Mouse (Mus musculus): ENCODE results near the gene Rnf20. TPM values are rescaled to one million over a fixed set of nuclear protein-coding genes. Genes with fewer than 3 reads are reported as not detected.
"Not testable (repeated sequence)": the region's sequence is repeated elsewhere in the genome, so short reads cannot be mapped to it uniquely, and the experiment has no call there.

Rnf20 gene
- total RNA-seq (2021), result 10 to 100 TPM; 27.7 to 28.6 TPM
- long read RNA-seq, experiment 1, full-length matches to known transcripts, result 18 of 24 reads
- long read RNA-seq, experiment 1, partial matches to known transcripts, result 4 of 24 reads
- long read RNA-seq, experiment 1, other reads (novel, unspliced or antisense), result 2 of 24 reads
- long read RNA-seq, experiment 2, full-length matches to known transcripts, result 10 of 17 reads
- long read RNA-seq, experiment 2, partial matches to known transcripts, result 5 of 17 reads
- long read RNA-seq, experiment 2, other reads (novel, unspliced or antisense), result 2 of 17 reads

GRCm38 (mm10) chr4:49631319-49632138 is at the start of gene Rnf20:
Gene Rnf20 (plus strand): TSS chr4:49632006.
- intact Hi-C loops (cut with DNase I; ENCODE audit: low total_unique reads), result no loop called here
- peak; percentile 95 for DNase-seq

GRCm38 (mm10) chr4:49583965-49584831 is 47.6 kb upstream of the Rnf20 start:
- intact Hi-C loops (cut with DNase I; ENCODE audit: low total_unique reads), result no loop called here
- no peak for DNase-seq

- intact Hi-C loops (cut with DNase I; ENCODE audit: low total_unique reads), result no loop called here
- no peak for DNase-seq
Measured at GRCm38 (mm10) chr4:49585524-49586101, 46.2 kb upstream of the Rnf20 start.

GRCm38 (mm10) chr4:49586811-49587210 is 45.0 kb upstream of the Rnf20 start:
- intact Hi-C loops (cut with DNase I; ENCODE audit: low total_unique reads), result no loop called here
- peak; percentile 70 for DNase-seq

- DNase-seq, result no peak
- intact Hi-C loops (cut with DNase I; ENCODE audit: low total_unique reads), result no loop called here
Measured at GRCm38 (mm10) chr4:49590152-49590551, 41.7 kb upstream of the Rnf20 start.

GRCm38 (mm10) chr4:49596846-49597182 is 35.0 kb upstream of the Rnf20 start:
- DNase-seq, result no peak
- intact Hi-C loops (cut with DNase I; ENCODE audit: low total_unique reads), result no loop called here

GRCm38 (mm10) chr4:49597183-49598100 is 34.4 kb upstream of the Rnf20 start, which contains the start of gene Tmem246:
Gene Tmem246 (minus strand): TSS chr4:49597876.
- intact Hi-C loops (cut with DNase I; ENCODE audit: low total_unique reads), result no loop called here

GRCm38 (mm10) chr4:49603161-49603560 is 28.6 kb upstream of the Rnf20 start:
- intact Hi-C loops (cut with DNase I; ENCODE audit: low total_unique reads), result no loop called here
- DNase-seq, result no peak

More at GRCm38 (mm10) chr4:49597183-49598100, 34.4 kb upstream of the Rnf20 start, which contains the start of gene Tmem246:
- peak; percentile 73 for DNase-seq

- intact Hi-C loops (cut with DNase I; ENCODE audit: low total_unique reads), result no loop called here
- no peak for DNase-seq
Measured at GRCm38 (mm10) chr4:49604016-49604546, 27.7 kb upstream of the Rnf20 start.

GRCm38 (mm10) chr4:49604616-49605015 is 27.2 kb upstream of the Rnf20 start:
- DNase-seq, result no peak
- intact Hi-C loops (cut with DNase I; ENCODE audit: low total_unique reads), result no loop called here

GRCm38 (mm10) chr4:49605459-49605858 is 26.3 kb upstream of the Rnf20 start:
- intact Hi-C loops (cut with DNase I; ENCODE audit: low total_unique reads), result no loop called here
- DNase-seq, result no peak

GRCm38 (mm10) chr4:49616924-49617323 is 14.9 kb upstream of the Rnf20 start:
- no peak for DNase-seq
- intact Hi-C loops (cut with DNase I; ENCODE audit: low total_unique reads), result no loop called here

GRCm38 (mm10) chr4:49619861-49620260 is 11.9 kb upstream of the Rnf20 start:
- intact Hi-C loops (cut with DNase I; ENCODE audit: low total_unique reads); DNase-seq: not testable (repeated sequence)

- intact Hi-C loops (cut with DNase I; ENCODE audit: low total_unique reads), result no loop called here
- no peak for DNase-seq
Measured at GRCm38 (mm10) chr4:49622272-49622671, 9.5 kb upstream of the Rnf20 start.

GRCm38 (mm10) chr4:49623916-49624315 is 7.9 kb upstream of the Rnf20 start:
- DNase-seq, result no peak
- intact Hi-C loops (cut with DNase I; ENCODE audit: low total_unique reads), result no loop called here

GRCm38 (mm10) chr4:49624969-49625368 is 6.8 kb upstream of the Rnf20 start:
- DNase-seq; intact Hi-C loops (cut with DNase I; ENCODE audit: low total_unique reads): not testable (repeated sequence)

GRCm38 (mm10) chr4:49626973-49627372 is 4.8 kb upstream of the Rnf20 start:
- peak; percentile 57 for DNase-seq
- intact Hi-C loops (cut with DNase I; ENCODE audit: low total_unique reads), result loop anchor here (2.0 kb wide), 1 partner anchor 60 kb away; no protein-coding TSS in a partner anchor

- intact Hi-C loops (cut with DNase I; ENCODE audit: low total_unique reads), result no loop called here
- no peak for DNase-seq
Measured at GRCm38 (mm10) chr4:49628941-49629340, 2.9 kb upstream of the Rnf20 start.

All from gastrocnemius, postnatal 14 days (tissue).